Mouse (Mus musculus) layer of hippocampus, adult 11-12 months (tissue): ENCODE measurements around the gene Sh3bp4.
A peak's percentile ranks its signal among the peaks of the same experiment; 100 is the strongest.

Experiments
- DNase-seq: peaks from one replicate; pipeline ENCODE4 v3.0.0; 2022; ENCODE audit warnings: low spot score

Gene Sh3bp4

GRCm38 (mm10) chr1:89127163-89127562 lies 56.9 kb downstream of the Sh3bp4 start:
- no peak for DNase-seq

- peak; percentile 51 for DNase-seq
These were observed 60.2 kb downstream of the Sh3bp4 start for GRCm38 (mm10) chr1:89130429-89130828.

- DNase-seq: no peak
These were observed 60.9 kb downstream of the Sh3bp4 start for GRCm38 (mm10) chr1:89131018-89131540.

- no peak for DNase-seq
These were observed 61.5 kb downstream of the Sh3bp4 start for GRCm38 (mm10) chr1:89131707-89132106.

- DNase-seq: no peak
These were observed 63.1 kb downstream of the Sh3bp4 start for GRCm38 (mm10) chr1:89133266-89133665.

- no peak for DNase-seq
These were observed 63.5 kb downstream of the Sh3bp4 start for GRCm38 (mm10) chr1:89133717-89134116.

- peak; percentile 46 for DNase-seq
These were observed 66.0 kb downstream of the Sh3bp4 start for GRCm38 (mm10) chr1:89136089-89136811.

GRCm38 (mm10) chr1:89137086-89137816 lies 67.0 kb downstream of the Sh3bp4 start:
- DNase-seq: no peak

GRCm38 (mm10) chr1:89138316-89138715 lies 68.1 kb downstream of the Sh3bp4 start:
- peak; percentile 46 for DNase-seq

GRCm38 (mm10) chr1:89140113-89140512 lies 69.9 kb downstream of the Sh3bp4 start:
- no peak for DNase-seq

- DNase-seq: no peak
These were observed 80.9 kb downstream of the Sh3bp4 start for GRCm38 (mm10) chr1:89151071-89151470.

GRCm38 (mm10) chr1:89152576-89152975 lies 82.4 kb downstream of the Sh3bp4 start:
- DNase-seq: no peak

GRCm38 (mm10) chr1:89153203-89153602 lies 83.0 kb downstream of the Sh3bp4 start:
- DNase-seq: no peak

GRCm38 (mm10) chr1:89163483-89163882 lies 93.3 kb downstream of the Sh3bp4 start:
- no peak for DNase-seq

- DNase-seq: no peak
These were observed 94.1 kb downstream of the Sh3bp4 start for GRCm38 (mm10) chr1:89164281-89164680.

GRCm38 (mm10) chr1:89164685-89165084 lies 94.5 kb downstream of the Sh3bp4 start:
- no peak for DNase-seq

GRCm38 (mm10) chr1:89166814-89167249 lies 96.6 kb downstream of the Sh3bp4 start:
- no peak for DNase-seq

GRCm38 (mm10) chr1:89171275-89171767 lies 101.1 kb downstream of the Sh3bp4 start:
- peak; percentile 34 for DNase-seq

- no peak for DNase-seq
These were observed 104.4 kb downstream of the Sh3bp4 start for GRCm38 (mm10) chr1:89174621-89175020.

- no peak for DNase-seq
These were observed 105.1 kb downstream of the Sh3bp4 start for GRCm38 (mm10) chr1:89175355-89175754.

- no peak for DNase-seq
These were observed 113.1 kb downstream of the Sh3bp4 start for GRCm38 (mm10) chr1:89183261-89183831.

GRCm38 (mm10) chr1:89184111-89184785 lies 114.0 kb downstream of the Sh3bp4 start:
- DNase-seq: peak; percentile 55
